Mouse (Mus musculus) midbrain, embryonic 13.5 days (tissue): Measurements from ENCODE around the gene Tcaim. TPM values are rescaled to one million over a fixed set of nuclear protein-coding genes. Genes with fewer than 3 reads are reported as not detected.
A peak's percentile ranks its signal among the peaks of the same experiment; 100 is the strongest.

Experiments
- ATAC-seq: fragments of 200-750 bp; cut with Nextera tagmentation; 2 replicates; pipeline ENCODE4 v1.8.0; 2017; ENCODE audit warnings: mild to moderate bottlenecking, moderate TSS enrichment, moderate library complexity
- H3K27ac ChIP-seq: fragments of 300-500 bp; sonication (generic); 2 replicates; pipeline ENCODE4 v1.5.1; 2015; ENCODE audit warnings: inconsistent platforms, mild to moderate bottlenecking, moderate library complexity
- H3K27me3 ChIP-seq: fragments of 300-500 bp; sonication (generic); 2 replicates; pipeline ENCODE4 v1.6.1; 2015; ENCODE audit warnings: mild to moderate bottlenecking, inconsistent platforms
- H3K36me3 ChIP-seq: fragments of 300-500 bp; sonication (generic); 2 replicates; pipeline ENCODE4 v1.6.1; 2015; ENCODE audit warnings: mild to moderate bottlenecking, inconsistent platforms
- H3K4me1 ChIP-seq: fragments of 300-500 bp; sonication (generic); replicated peaks from 2 replicates; pipeline ENCODE4 v1.6.1; 2015; ENCODE audit warnings: inconsistent platforms
- H3K4me2 ChIP-seq: fragments of 300-500 bp; sonication (generic); replicated peaks from 2 replicates; pipeline ENCODE4 v1.6.1; 2015; ENCODE audit warnings: moderate library complexity, mild to moderate bottlenecking, inconsistent platforms
- H3K4me3 ChIP-seq: fragments of 300-500 bp; sonication (generic); replicated peaks from 2 replicates; pipeline ENCODE4 v1.5.1; 2015; ENCODE audit warnings: mild to moderate bottlenecking, inconsistent platforms
- H3K9ac ChIP-seq: fragments of 300-500 bp; sonication (generic); replicated peaks from 2 replicates; pipeline ENCODE4 v1.6.1; 2015; ENCODE audit warnings: mild to moderate bottlenecking, inconsistent platforms
- H3K9me3 ChIP-seq: fragments of 300-500 bp; sonication (generic); 2 replicates; pipeline ENCODE4 v1.6.1; 2016; ENCODE audit warnings: mild to moderate bottlenecking, inconsistent platforms
- WGBS: fragments of 180-500 bp; shearing (Covaris S2); methylation state at CpG from one replicate; pipeline ENCODE4 v1.1.7; 2015; 5-methylcytosine and 5-hydroxymethylcytosine counted together
- polyA plus RNA-seq: library from polyadenylated mRNA; unstranded; fragments of >200 nt; fragmentation: Nextera tagmentation; extraction: Ambion mirVana; gene quantifications from 2 replicates; pipeline ENCODE4 v1.2.1, GENCODE M21; 2015

The Tcaim gene
- polyA plus RNA-seq, 1 experiment from 2014 or later: 8.2 TPM

GRCm38 (mm10) chr9:122856716-122857115 is 51.4 kb downstream of the Tcaim start:
- Histone ChIP-seq H3K27ac (no peak overlapping the region), H3K36me3 (peaks cover 94% of the 10 kb centered on the region), H3K4me1 (no peaks in the 10 kb centered on the region), H3K4me3 (no peak overlapping the region), H3K27me3 (no peaks in the 10 kb centered on the region), H3K4me2 (no peak overlapping the region), H3K9me3 (peaks cover 12% of the 10 kb centered on the region; the same call in 1 of the 2 replicates), H3K9ac (no peak overlapping the region)
- ATAC-seq: no peak
- WGBS: 100% methylated on average over 3 of the region's 3 CpGs

GRCm38 (mm10) chr9:122860752-122861151 is 55.4 kb downstream of the Tcaim start:
- Histone ChIP-seq H3K27me3 (no peaks in the 10 kb centered on the region), H3K27ac (no peak overlapping the region), H3K4me2 (no peak overlapping the region), H3K4me1 (peaks cover 21% of the 10 kb centered on the region), H3K9ac (no peak overlapping the region), H3K9me3 (peaks cover 12% of the 10 kb centered on the region; the same call in 1 of the 2 replicates), H3K4me3 (no peak overlapping the region), H3K36me3 (peaks cover 64% of the 10 kb centered on the region)
- ATAC-seq: no peak

GRCm38 (mm10) chr9:122863731-122864130 is 58.4 kb downstream of the Tcaim start:
- Histone ChIP-seq H3K9ac (no peak overlapping the region), H3K9me3 (peaks cover 20% of the 10 kb centered on the region; the same call in 1 of the 2 replicates), H3K4me1 (peaks cover 21% of the 10 kb centered on the region), H3K4me3 (0 out of 2 replicates have a peak overlapping the region, but pooled peaks have one; percentile 1), H3K27ac (no peak overlapping the region), H3K27me3 (no peaks in the 10 kb centered on the region), H3K36me3 (peaks cover 37% of the 10 kb centered on the region), H3K4me2 (no peak overlapping the region)
- WGBS: 98% methylated on average over 2 of the region's 2 CpGs
- ATAC-seq: no peak

- peak overlapping the region; percentile 89 for H3K9ac ChIP-seq
- H3K4me2 ChIP-seq: peak overlapping the region; percentile 76
- H3K27me3 ChIP-seq: peaks cover 1% of the 10 kb centered on the region; the same call in 1 of the 2 replicates
- peaks cover 21% of the 10 kb centered on the region for H3K4me1 ChIP-seq
- WGBS: 58% methylated on average over 3 of the region's 3 CpGs
- H3K36me3 ChIP-seq: peaks cover 27% of the 10 kb centered on the region
- no peak for ATAC-seq
- no peak overlapping the region for H3K27ac ChIP-seq
- H3K9me3 ChIP-seq: peaks cover 15% of the 10 kb centered on the region; the same call in 1 of the 2 replicates
- H3K4me3 ChIP-seq: peak overlapping the region; percentile 94
Observed at GRCm38 (mm10) chr9:122864848-122865247, 59.5 kb downstream of the Tcaim start.

GRCm38 (mm10) chr9:122865697-122866166 is 60.4 kb downstream of the Tcaim start, which contains the start of gene Zfp445:
TSS of gene Zfp445 (minus strand) at chr9:122866006.
- Histone ChIP-seq H3K27me3 (peaks cover 3% of the 10 kb centered on the region; the same call in 1 of the 2 replicates), H3K27ac (peak within 1 kb of the TSS; percentile 74), H3K9me3 (peaks cover 9% of the 10 kb centered on the region; the same call in 1 of the 2 replicates), H3K9ac (peak within 1 kb of the TSS; percentile 89), H3K36me3 (peaks cover 18% of the 10 kb centered on the region), H3K4me3 (peak within 1 kb of the TSS; percentile 94), H3K4me1 (peaks cover 21% of the 10 kb centered on the region), H3K4me2 (peak within 1 kb of the TSS; percentile 76)
- ATAC-seq: peak; percentile 96
- under 1% methylated on average over 34 of the region's 34 CpGs for WGBS

GRCm38 (mm10) chr9:122866192-122866591 is 60.9 kb downstream of the Tcaim start:
- no peak overlapping the region for H3K27ac ChIP-seq
- peak overlapping the region; percentile 76 for H3K4me2 ChIP-seq
- H3K4me3 ChIP-seq: peak overlapping the region; percentile 94
- peak; percentile 41 for ATAC-seq
- H3K27me3 ChIP-seq: peaks cover 3% of the 10 kb centered on the region; the same call in 1 of the 2 replicates
- 88% methylated on average over 4 of the region's 4 CpGs for WGBS
- H3K4me1 ChIP-seq: peaks cover 21% of the 10 kb centered on the region
- H3K36me3 ChIP-seq: peaks cover 13% of the 10 kb centered on the region
- peaks cover 8% of the 10 kb centered on the region; the same call in 1 of the 2 replicates for H3K9me3 ChIP-seq
- peak overlapping the region; percentile 89; the same call in 1 of the 2 replicates for H3K9ac ChIP-seq

GRCm38 (mm10) chr9:122872595-122872994 is 67.3 kb downstream of the Tcaim start:
- no peak overlapping the region for H3K4me3 ChIP-seq
- no peak for ATAC-seq
- H3K27me3 ChIP-seq: peaks cover 3% of the 10 kb centered on the region; the same call in 1 of the 2 replicates
- H3K4me2 ChIP-seq: no peak overlapping the region
- H3K9ac ChIP-seq: no peak overlapping the region
- H3K4me1 ChIP-seq: no peaks in the 10 kb centered on the region
- 94% methylated on average over 4 of the region's 4 CpGs for WGBS
- H3K27ac ChIP-seq: no peak overlapping the region
- H3K36me3 ChIP-seq: no peaks in the 10 kb centered on the region
- H3K9me3 ChIP-seq: no peaks in the 10 kb centered on the region; the same call in 1 of the 2 replicates

- Histone ChIP-seq H3K9ac (no peak overlapping the region), H3K4me2 (no peak overlapping the region), H3K4me1 (no peaks in the 10 kb centered on the region), H3K27ac (no peak overlapping the region), H3K9me3 (no peaks in the 10 kb centered on the region; the same call in 1 of the 2 replicates), H3K36me3 (no peaks in the 10 kb centered on the region), H3K27me3 (peaks cover 3% of the 10 kb centered on the region; the same call in 1 of the 2 replicates), H3K4me3 (no peak overlapping the region)
- no peak for ATAC-seq
- whole genome bisulfite sequencing: 74% methylated on average over 1 of the region's 1 CpGs
Observed at GRCm38 (mm10) chr9:122874653-122875052, 69.3 kb downstream of the Tcaim start.

GRCm38 (mm10) chr9:122875145-122875544 is 69.8 kb downstream of the Tcaim start:
- Histone ChIP-seq H3K4me2 (no peak overlapping the region), H3K27ac (no peak overlapping the region), H3K9me3 (no peaks in the 10 kb centered on the region; the same call in 1 of the 2 replicates), H3K4me1 (no peaks in the 10 kb centered on the region), H3K27me3 (no peaks in the 10 kb centered on the region; the same call in 1 of the 2 replicates), H3K4me3 (no peak overlapping the region), H3K9ac (no peak overlapping the region), H3K36me3 (no peaks in the 10 kb centered on the region)
- no peak for ATAC-seq
- 98% methylated on average over 2 of the region's 2 CpGs for WGBS

- 89% methylated on average over 3 of the region's 3 CpGs for WGBS
- Histone ChIP-seq H3K4me1 (peaks cover 11% of the 10 kb centered on the region), H3K4me3 (peak within 1 kb of the TSS; percentile 77), H3K36me3 (peaks cover 10% of the 10 kb centered on the region), H3K9me3 (no peaks in the 10 kb centered on the region), H3K27ac (no peak within 1 kb of the TSS), H3K27me3 (0 out of 2 replicates have a peak, but pooled peaks cover 4% of the 10 kb centered on the region), H3K4me2 (peak within 1 kb of the TSS; percentile 84), H3K9ac (no peak within 1 kb of the TSS)
- no peak for ATAC-seq
Observed at GRCm38 (mm10) chr9:122885385-122885784, 80.0 kb downstream of the Tcaim start, which contains the start of gene Zkscan7. TSS of gene Zkscan7 (plus strand) at chr9:122885685.
